Mouse (Mus musculus) cerebellum, adult 9-11 months (tissue): ENCODE results near the gene Chek2.
"Not testable (repeated sequence)": the region's sequence is repeated elsewhere in the genome, so short reads cannot be mapped to it uniquely, and the experiment has no call there.

Source experiments
- DNase-seq: peaks from one replicate; pipeline ENCODE4 v3.0.0; 2022

The Chek2 gene

DNA sequence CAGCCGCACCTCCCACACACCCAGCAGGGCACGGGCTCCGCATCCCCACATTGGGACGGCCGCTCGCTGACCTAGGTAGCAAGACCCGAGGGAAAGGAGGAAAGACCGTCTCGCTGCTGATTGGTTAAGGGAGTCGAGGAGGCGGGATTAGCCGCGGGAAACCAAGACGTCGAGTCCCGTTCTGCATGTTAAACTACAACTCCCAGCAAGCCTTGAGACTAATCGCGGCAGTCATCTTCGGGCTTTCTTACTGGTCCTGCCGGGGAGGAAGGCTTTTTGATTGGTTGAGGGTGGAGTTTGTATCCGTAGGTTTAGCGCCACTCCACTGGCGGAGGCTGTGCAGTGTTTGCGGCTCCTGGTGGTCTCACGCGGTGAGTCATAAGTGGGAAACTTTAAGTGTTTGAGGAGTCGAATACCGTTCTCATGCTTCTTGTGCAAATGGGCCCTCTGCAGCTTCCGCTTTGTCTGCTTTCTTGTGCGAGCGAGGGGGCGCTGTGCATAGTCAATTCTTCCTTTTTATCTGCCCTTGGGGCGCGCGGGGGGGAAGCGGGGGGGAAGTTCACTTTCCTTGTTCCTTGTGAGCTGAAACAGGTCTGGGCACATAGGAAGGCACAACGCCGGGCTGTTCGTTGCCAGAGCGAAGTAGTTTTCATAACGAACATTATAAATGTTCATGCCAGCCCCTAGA lies at the start of gene Chek2, which contains the start of gene Hscb:
TSS of gene Chek2 (plus strand) at position 302 of the 688 bp plus-strand sequence.
TSS of gene Hscb (minus strand) at position 100 of the 688 bp plus-strand sequence.
- peak; percentile 99 for DNase-seq

DNA sequence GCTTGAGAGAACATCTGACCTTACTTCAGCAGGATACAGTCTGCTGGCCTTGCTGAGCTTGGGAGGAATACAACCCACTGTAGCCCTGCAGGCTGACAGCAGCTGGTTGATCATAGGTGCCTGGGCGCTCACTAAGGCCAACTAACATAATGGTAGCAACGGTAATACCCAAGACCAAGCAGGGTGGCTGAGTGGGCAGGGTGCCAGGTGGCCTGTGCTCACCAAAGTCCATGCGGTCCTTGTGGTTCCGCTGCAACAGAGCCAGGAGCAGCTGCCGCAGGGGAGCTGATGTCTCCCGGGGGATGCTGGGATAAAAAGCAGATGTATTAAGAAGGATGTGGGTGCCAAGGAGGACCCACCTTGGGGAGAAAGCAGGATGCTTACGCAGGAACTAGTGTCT lies 45.4 kb upstream of the Chek2 start:
- peak; percentile 54 for DNase-seq

DNA sequence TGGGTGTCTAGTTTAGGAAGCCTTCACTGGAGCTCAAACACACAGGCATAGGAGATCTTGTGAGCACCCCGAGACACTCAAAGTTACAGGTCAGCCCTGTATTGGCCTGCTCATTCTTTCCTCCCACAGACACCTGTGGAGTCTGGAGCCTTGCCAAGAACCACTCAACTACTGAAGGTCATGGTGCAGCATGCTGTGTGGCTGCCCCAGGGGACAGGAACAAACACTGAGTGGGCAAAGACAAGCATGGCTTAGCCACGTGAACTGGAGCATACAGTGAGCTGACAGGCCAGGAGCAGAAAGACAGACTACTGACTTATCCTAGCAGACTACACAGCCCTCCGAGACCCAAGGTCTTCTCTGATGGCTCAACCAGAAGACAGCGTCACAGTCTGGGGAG lies 42.1 kb upstream of the Chek2 start:
- peak; percentile 61 for DNase-seq

DNA sequence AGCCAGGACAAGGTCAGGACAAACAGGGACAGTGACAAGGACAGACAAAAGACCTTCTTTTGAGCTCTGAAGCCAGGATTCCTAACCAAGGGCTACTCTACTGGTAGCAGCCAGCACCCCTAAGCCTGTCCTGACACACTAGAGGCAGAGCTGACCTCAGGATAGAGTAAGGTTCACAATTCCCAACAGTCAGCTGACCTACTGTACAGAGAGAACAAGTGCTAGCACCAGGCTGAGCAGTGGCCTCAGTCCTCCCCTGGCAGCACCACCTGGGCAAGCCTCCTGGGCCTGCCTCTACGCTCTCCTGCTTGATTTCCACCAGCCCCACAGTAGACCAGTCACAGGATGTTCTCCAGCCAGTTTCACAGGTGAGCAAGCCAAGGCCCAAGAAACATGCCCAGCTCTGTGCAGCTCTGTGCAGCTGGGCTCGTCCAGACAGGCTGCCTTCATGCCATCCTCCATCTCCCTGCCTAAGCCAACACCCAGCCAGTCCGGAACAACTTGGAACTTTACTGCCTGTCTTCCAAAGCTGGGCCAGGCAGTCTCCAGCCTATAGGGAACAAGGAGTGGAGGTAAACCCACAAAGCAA lies 38.6 kb upstream of the Chek2 start:
- DNase-seq: peak; percentile 67

DNA sequence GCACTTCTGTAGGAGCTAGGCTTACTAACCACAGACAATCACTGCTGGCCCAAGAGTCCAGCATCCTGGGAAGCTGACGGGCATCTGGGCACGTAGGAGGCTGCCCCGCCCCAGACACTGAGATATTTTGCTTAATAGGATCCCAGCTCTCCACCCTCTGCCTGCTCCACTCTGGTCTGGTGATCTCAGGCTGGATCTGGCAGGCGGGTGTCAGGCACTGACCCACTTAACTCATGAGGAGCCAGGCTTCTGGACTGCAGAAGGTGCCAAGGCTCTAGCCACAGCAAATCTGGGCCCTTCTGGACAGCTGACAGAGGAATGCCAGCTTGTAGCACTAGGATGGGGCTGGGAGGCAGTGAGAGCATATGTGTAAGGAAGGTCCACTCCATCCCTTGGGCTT lies 37.6 kb upstream of the Chek2 start:
- DNase-seq: peak; percentile 97

DNA sequence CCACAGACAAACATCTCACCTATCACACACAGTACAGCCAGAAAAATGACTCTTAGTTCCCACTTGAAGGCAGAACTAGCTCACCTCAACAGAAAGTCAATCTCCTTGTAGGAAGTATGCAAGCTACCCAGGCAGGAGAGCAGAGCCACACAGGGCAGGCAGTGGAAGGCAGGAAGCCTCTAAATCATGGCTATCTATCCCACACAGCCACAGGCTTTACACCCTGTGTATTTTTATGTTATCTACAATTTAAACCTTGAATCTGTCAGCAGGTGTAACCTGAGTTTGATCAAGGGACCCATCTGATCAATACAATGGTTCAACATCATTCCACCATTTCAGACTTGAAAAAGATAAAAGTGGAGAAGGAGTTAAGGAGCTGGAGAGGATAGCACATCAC lies 37.0 kb upstream of the Chek2 start:
- DNase-seq: no peak

DNA sequence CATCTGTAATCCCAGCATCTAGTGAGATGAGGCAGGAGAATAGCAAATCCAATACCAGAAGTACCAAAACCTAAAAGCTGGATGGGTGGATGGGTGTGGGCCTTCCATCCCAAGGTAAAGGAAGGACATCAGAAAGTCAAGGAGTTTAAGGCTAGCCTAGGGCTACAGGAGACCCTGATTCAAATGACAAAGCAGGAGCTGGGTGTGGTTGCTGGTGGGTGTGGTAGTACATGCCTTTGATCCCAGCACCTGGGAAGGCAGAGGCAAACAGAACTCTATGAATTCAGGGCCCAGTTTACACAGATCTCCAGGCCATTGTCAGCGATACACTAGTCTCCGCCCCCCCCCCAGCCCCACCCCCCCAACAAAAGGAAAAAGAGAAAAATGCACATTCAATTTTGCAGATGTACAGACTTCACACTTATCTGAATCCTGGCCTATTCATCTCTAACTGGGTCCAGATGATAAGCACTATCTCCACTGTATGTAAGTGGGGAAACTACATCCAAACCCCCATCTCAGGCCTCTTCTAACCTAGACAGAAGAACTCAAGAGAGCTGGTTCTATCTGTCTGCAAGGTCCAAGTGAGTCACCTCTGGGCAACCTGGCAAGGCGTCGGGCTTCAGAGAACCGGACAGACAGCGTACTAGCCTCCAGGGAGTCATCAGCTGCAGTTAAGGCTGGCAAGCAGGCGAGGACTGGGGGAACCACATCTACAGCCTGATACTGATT lies 35.6 kb upstream of the Chek2 start:
- DNase-seq: peak; percentile 36

DNA sequence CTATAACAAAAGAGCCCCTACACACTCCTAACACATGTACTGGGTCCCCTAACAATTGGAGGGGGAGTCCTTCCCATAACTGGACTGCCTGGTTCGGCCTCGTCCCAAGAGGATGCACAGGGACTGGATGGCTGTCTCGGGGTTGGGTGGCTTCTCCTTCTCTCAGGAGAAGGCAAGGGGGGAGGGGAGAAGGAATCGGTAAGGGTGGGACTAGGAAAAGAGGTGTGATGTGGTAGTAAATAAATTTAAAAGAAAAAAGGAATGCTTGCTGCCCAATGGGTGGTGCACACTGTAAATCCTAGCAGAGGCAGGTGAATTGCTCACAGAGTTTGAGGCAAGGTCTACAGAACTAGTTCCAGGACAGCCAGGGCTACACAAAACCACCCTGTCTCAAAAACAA lies 33.6 kb upstream of the Chek2 start:
- DNase-seq: peak; percentile 28

DNA sequence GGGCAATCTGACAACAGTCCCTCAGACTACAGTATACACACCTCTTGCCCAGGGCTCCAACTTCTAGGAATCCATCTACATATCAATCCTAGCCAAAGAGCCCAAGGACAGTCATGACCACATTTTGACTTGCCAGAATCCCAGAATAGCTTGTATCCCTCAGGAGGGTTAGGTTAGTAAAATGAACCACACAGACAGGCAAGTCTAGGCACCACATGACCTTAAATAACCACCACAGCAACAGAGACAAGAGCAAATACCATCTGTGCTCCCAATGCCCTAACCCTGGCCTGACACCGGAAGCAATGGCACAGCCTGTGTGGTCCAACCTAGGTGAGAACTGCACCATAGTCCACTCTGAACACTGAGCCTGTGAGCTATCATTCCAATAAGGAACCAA lies 33.1 kb upstream of the Chek2 start:
- DNase-seq: peak; percentile 37

DNA sequence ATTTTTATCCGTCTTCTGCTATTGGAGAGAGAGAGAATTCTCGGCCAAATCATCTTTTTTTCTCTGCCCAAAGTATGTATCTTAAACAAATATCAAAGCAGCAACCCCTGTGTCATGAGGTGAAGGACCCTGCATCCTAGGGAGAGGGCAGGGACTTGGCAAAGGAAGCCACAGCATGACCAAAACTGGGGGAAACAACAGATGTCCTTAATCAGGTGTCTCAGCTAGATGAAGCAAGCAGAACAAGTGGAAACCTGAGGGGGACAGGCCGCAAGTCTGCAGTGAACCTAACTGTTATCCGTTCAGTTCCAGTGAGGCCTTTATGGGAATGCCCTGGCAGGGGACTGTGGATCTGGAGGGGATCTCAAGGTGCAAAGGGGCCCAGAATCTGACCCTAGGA lies 32.3 kb upstream of the Chek2 start:
- DNase-seq: peak; percentile 58

DNA sequence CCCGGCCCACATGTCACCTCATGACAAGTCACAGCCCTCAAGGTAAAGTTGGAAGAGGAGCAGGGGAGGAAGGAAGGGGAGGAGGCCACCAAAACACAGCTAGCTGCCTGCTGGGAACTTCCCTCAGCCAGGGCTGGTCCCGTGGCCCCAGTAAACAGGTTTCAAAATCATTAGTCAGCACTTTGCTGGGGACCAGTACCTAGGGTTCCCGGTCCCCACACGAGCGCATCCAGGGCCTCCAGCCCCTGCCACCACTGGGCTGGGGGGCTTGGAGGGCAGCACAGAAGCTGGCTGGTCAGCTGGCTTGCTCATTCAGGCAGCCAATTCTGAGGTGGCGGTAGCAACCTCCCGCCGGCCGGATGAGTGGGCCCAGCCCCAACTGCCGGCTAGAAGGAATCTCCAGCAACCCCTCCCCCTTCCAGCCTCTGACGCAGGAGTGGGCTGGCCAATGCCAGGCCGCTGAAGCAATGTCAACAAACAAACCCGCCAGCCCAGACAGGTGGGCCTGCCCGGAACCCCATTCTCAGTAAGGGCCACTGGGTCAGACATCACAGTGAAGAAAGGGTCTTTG lies 31.6 kb upstream of the Chek2 start:
- DNase-seq: peak; percentile 92

DNA sequence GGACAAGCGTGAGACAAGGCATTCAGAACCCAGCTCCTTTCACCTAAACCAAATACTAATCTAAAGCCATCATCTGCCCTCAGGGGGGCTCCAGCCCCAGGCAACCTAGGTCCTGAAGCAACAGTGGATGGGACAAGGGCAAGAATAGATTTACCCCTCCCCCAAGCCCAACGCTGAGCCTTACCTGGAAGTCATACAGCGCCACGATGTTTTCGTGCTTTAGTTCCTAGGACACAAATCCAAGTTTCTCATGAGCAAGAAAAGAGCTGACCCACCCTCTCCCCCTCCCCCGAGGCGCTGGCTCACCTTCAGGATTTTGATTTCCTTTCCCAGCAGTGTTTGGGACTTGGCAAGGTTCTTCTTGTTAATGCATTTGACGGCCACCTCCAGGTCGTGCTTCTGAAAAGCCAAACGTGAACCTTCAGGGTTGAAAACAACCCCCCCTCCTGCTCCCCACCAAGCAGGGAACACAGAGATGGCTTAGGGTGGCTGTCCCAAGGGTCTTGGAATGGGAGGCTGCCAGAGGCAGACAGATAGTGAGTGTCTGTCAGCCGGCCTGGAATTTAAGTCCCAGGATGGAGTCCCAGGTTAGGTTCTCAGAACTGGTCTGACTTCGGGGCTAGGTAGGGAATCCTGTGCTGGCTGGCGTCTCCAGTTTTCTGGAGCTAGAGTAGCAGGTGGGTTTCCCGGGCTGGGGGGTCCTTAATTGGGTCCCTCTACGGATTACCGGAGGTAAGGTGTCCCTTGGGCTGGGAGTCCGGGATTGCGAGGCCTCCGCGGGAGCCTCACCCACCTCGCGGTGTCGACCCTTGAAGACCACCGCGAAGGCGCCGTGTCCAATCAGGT lies 30.7 kb upstream of the Chek2 start:
- DNase-seq: peak; percentile 78

DNA sequence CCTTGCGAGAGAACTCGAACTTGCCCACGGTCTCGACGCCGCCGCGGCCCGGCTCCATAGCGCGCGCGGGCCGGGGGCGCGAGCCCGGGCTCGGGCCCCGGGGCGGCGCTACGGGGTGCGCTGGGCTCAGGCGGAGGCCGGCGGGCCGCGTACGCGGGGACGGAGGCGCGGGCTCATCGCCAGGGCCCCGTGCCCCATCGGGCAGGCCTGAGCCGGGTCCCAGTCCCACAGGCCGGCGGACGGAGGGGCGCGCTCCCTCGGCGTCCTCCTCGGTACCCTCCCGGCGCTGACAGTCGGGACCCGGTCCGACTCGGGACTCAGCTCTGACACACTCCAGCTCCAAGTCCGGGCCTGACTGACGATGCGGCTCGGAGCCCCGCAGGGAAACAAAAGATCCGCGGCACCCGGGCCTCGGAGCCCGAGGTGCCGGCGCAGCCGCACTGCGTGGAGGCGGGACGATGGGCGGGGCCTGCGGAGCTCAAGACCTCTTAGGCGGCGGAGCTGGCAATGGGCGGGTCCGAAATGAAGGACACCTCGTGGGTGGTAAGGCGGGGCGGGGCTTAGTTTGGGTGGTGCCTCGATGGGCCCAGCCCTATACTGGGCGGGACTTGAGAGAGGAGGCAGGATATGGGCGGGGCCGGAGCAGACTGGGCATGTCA lies 30.0 kb upstream of the Chek2 start, which contains the start of gene Ulk1:
TSS of gene Ulk1 (minus strand) at position 431 of the 659 bp plus-strand sequence.
- peak; percentile 100 for DNase-seq

DNA sequence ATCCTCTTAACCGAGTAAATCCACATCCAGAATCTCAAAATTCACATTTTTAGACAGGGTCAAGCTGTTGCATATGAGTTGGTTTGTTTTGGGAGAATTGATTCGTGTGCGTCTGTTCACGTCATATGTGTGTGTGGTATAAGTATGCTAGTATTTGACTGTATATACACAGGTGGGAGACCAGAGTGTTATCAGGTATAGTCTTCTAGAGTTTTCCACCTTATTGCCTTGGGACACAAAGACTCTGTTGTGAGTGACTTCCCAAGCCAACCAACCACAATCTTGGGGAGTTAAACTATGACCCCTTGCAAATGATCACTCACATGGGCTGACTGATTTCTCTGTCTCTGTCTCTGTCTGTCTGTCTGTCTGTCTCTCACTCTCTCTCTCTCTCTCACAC lies 15.4 kb upstream of the Chek2 start:
- DNase-seq: no peak

DNA sequence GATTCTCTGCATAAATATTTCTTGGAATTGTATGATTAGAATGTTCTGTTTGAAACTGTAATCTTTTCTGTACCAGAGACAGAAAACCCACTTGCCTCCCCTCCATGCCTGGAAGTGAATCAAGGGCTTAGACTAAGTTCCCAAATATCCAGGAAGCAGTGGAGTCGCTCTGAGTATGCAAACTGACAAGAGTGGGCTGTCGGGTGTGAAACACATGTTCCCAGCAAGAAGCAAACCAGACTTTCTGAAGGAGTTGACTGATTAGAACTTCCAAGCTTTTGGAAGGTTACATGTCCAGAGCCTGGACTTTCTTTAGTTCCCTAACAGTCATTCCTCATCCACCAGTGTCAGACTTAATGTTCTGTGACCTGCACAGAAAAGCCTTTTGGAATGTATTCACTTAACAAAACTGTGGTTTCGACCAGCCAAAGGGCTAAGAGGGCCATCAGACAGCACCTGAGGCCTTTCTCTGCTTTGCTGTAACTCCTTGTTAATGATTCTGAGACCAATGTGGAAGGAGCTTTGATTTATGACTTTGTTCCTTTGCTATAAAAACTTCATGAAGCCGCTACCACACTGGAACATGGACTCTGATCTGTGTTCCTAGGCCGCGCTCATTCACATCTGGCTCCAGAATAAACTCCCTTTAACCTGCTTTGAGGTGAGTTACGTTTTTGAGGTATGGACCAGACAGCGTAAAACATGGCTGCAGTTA lies 12.8 kb upstream of the Chek2 start:
- DNase-seq: no peak

DNA sequence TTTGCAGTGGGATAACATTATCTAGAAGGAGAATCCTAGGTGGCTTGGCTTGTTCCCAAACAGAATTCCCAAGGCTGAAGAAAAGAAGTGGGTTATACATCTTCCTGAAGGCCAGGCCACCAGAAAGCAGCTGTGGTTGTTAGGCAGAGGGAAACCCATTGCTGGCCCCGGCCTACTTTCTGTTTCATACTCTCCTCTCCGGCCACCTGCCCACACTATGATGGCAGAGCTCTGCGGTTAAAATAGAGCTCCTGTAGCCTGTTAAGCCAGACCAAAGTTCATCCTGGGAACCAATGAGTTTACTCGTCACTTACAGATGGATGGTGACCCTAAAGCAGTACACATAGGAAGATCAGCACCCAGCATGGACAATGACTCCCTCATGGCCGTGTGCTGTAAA lies 12.2 kb upstream of the Chek2 start:
- no peak for DNase-seq

DNA sequence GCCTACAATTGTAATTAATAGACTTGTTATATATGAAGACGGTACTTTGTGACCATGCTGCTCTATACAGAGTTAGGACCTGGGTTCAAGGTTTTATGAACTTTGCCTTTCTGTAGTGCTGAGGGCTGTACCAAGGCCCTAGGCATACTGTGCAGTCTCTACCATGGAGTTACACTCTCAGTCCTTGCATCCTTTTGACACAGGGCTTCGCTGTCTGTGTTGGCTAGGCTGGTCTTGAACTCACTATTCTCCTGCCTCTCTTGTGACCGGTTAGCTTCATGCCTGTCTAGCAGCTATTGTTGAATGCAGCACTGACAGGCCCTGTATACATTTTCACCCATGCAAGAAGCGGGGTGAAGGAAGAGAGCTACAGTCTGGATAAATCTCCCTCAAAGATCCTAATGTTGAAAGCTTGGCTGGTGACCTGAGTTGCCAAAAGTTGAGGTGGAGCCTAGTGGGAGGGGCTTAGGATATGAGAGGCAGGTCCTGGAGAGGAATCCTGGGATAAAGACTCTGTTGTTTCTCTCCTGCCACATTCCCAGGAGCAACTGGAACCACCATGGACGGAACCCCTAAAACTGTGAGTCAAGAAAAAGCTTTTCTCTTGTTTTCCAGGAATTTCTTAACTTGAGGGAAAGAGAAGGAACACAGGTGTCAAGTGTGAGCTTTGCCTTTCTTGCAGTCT lies 8.6 kb upstream of the Chek2 start:
- no peak for DNase-seq

DNA sequence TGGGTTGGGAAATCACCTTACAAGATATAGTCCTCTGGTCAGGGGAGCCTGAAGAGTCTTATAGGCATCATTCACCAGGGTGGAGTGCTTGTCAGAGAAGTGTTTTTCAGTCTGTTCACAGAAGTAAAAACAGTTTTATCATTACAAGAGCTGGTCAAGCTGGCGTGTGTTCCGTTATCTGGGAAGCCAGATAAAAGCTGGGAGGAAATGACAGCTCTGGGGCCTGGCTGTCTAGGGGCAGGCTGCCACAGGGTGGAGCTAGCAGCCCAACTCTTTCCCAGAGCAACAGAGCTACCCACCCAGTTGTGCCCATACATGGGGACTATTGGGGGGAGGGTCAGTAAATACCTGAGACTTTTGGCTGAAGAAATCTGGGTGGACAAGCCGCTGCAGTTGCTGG lies 3.8 kb upstream of the Chek2 start:
- DNase-seq: no peak

DNA sequence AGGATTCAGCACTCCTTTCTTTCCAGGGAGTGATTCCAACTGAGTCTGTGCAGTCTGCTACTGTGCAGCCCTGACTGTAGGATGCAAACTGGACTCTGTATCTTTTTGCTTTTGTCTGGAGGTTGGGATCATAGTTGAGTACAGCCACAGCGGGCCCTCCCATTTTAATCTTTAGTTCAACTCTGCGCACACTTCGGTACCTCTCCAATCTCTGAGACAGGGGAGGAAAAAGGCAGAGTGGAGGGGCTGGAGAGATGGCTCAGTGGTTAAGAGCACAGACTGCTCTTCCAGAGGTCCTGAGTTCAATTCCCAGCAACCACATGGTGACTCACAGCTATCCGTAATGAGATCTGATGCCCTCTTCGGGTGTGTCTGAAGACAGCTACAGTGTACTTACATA lies 1.8 kb upstream of the Chek2 start:
- not testable (repeated sequence) for DNase-seq

DNA sequence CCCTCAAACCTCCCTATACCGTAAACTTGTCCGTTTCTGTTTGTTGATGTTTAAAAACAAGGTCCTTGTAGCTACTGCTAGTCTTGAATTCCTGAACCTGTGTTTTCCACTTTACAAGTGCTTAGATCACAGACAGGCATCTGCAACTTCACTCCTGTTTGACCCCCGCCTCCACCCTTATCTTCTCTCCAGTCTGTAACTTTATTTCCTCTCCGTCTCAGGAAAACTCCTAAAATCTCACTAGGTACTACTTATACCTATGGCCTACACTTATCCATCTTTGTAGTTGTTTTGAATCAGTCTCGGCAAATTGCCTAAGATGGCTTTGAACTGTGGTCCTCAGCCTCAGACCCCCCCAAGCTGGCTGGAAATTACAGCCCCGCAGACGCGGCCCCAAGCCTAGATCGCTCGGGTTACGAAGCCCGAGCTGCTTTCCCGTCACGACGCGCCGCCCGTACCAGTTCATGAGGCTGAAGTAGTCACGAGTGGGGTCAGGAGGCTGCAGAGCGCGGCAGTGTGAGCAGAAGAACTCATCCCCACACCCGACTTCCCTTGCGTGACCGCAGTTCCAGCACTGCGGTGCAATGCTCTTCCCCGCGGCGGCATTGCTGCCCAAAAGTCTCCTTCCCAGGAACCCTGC lies 621 bp upstream of the Chek2 start:
- no peak for DNase-seq
